Comparison of ENCODE assay signal across 32 mouse cellular contexts in the genomic region with DNA sequence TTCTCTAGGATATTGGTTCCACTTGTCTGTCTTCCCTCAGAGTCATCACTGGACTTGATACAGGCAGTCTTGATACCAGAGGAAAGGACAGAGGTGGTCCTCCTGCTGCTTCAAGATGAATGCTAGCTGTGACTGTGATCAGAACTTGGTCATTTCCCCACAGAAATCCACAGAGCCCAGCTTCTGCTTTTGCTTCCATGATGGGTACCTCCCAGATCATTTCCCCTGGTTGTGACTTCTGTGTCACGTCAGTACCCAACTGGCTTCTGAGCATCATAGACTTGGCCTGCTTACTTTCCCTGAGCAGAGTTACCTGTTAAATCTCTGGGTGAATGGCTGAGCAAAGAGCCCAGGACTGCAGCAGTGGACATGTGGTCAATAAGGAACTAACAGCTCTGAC. TPM values are rescaled to one million over a fixed set of nuclear protein-coding genes. Genes with fewer than 3 reads are reported as not detected.
DNase-seq lines count a peak whose midpoint lies in the region; ATAC-seq and TF ChIP-seq lines count a peak whose summit lies in the region.
"Had no signal": no experiment of that assay in that cellular context is flagged by ENCODE, and none has a peak within 500 bp of the region (broad histone marks: within the 10 kb centered on the region; RNA-seq: fewer than 3 reads in every experiment).

No protein-coding gene starts in this region.

- no peak for TF ChIP-seq CTCF in bone marrow macrophage, adult 2 months (IDR thresholded peaks at IDR 0.05; ENCODE audit: low read depth, low read length)
- TF ChIP-seq CTCF in cerebellum, adult 2 months (IDR thresholded peaks at IDR 0.05; ENCODE audit: borderline replicate concordance, insufficient read depth, low read depth, low read length), result no peak

- H3K27ac ChIP-seq in bone marrow macrophage, adult 2 months (ENCODE audit: insufficient read depth, low read depth, low read length), result peak overlapping the region; percentile 38; the same call in 1 of the 2 replicates
- H3K27ac ChIP-seq in hindbrain, embryonic 16.5 days (ENCODE audit: low read depth, low read length), result no peak overlapping the region
- no peak overlapping the region for H3K27ac ChIP-seq in cerebellum, adult 2 months (ENCODE audit: insufficient read depth, low read length)
- H3K27ac ChIP-seq: forebrain, embryonic 10.5 days; forebrain, embryonic 13.5 days; gastrocnemius, adult 2 months; hindbrain, embryonic 14.5 days had no signal

- no peak overlapping the region for H3K9ac ChIP-seq in hindbrain, embryonic 16.5 days (ENCODE audit: low read depth, low read length)
- H3K9ac ChIP-seq: forebrain, embryonic 13.5 days; hindbrain, embryonic 14.5 days had no signal

- H3K4me1 ChIP-seq in bone marrow macrophage, adult 2 months (ENCODE audit: control insufficient read depth, insufficient read depth, low read length), result peaks cover 73% of the 10 kb centered on the region
- no peaks in the 10 kb centered on the region for H3K4me1 ChIP-seq in hindbrain, embryonic 16.5 days (ENCODE audit: control insufficient read depth, insufficient read depth, low read depth, low read length)
- no peaks in the 10 kb centered on the region for H3K4me1 ChIP-seq in cerebellum, adult 2 months (ENCODE audit: control insufficient read depth, insufficient read depth, low read length)
- H3K4me1 ChIP-seq: forebrain, embryonic 13.5 days had no signal

- no peak overlapping the region for H3K4me3 ChIP-seq in bone marrow macrophage, adult 2 months (ENCODE audit: insufficient read depth, low read length)
- H3K4me3 ChIP-seq in hindbrain, embryonic 16.5 days (ENCODE audit: low read length), result no peak overlapping the region
- no peak overlapping the region for H3K4me3 ChIP-seq in cerebellum, adult 2 months (replicated peaks; ENCODE audit: insufficient read depth, low read depth, low read length)
- H3K4me3 ChIP-seq: forebrain, embryonic 10.5 days; forebrain, embryonic 13.5 days; gastrocnemius, adult 2 months had no signal

- TF ChIP-seq POLR2A in bone marrow macrophage, adult 2 months (IDR thresholded peaks at IDR 0.05; ENCODE audit: borderline replicate concordance, low read depth, low read length), result no peak
- no peak for TF ChIP-seq POLR2A in cerebellum, adult 2 months (IDR thresholded peaks at IDR 0.05; ENCODE audit: borderline replicate concordance, insufficient read depth, low read length)

- H3K27me3 ChIP-seq in hindbrain, embryonic 16.5 days (replicated peaks; ENCODE audit: control insufficient read depth, insufficient read depth, low read length), result no peaks in the 10 kb centered on the region
- no peaks in the 10 kb centered on the region for H3K27me3 ChIP-seq in cerebellum, adult 2 months (ENCODE audit: control insufficient read depth, insufficient read depth, low read length)
- H3K27me3 ChIP-seq: forebrain, embryonic 13.5 days had no signal

- no peak for DNase-seq in left cerebral cortex, adult 11 months (ENCODE audit: low spot score)
- no peak for DNase-seq in cerebellum, adult 2 months
- DNase-seq: adrenal gland, adult 8-10 months; adrenal gland, postnatal 25 days; cerebellum, adult 11 months; cerebellum, adult 8-10 months; cerebellum, postnatal 10 days; cerebellum, postnatal 36 days; gastrocnemius, adult 2 months; gastrocnemius, postnatal 14 days; heart, postnatal 36 days had no signal

- ATAC-seq in granulocyte monocyte progenitor cell, adult 5-6 weeks (replicated peaks; ENCODE audit: poor library complexity, severe bottlenecking), result peak; percentile 38
- peak; percentile 49 for ATAC-seq in megakaryocyte progenitor cell, adult 5-6 weeks (replicated peaks; ENCODE audit: poor library complexity)
- no peak for ATAC-seq in hindbrain, embryonic 16.5 days
- ATAC-seq: activated CD4-positive, CD25-positive, alpha-beta regulatory T cell, adult 4 months; CD4-positive, CD25-positive, alpha-beta regulatory T cell, adult 4 months; forebrain, embryonic 13.5 days; forebrain, embryonic 16.5 days; intestine, postnatal 0 days had no signal

- no peaks in the 10 kb centered on the region for H3K9me3 ChIP-seq in hindbrain, embryonic 16.5 days (ENCODE audit: control insufficient read depth, low read length)
- H3K9me3 ChIP-seq: forebrain, embryonic 10.5 days; forebrain, embryonic 13.5 days had no signal

- H3K4me2 ChIP-seq in hindbrain, embryonic 16.5 days (ENCODE audit: low read length), result no peak overlapping the region
- H3K4me2 ChIP-seq: forebrain, embryonic 13.5 days; heart, embryonic 11.5 days; hindbrain, embryonic 14.5 days had no signal

- WGBS in hindbrain, embryonic 16.5 days, result 76% methylated on average over 1 of the region's 1 CpGs
- WGBS in cerebellum, adult 2 months, result 98% methylated on average over 1 of the region's 1 CpGs

- no peaks in the 10 kb centered on the region for H3K36me3 ChIP-seq in hindbrain, embryonic 16.5 days (ENCODE audit: control insufficient read depth, insufficient read depth, low read length)
- H3K36me3 ChIP-seq: forebrain, embryonic 10.5 days had no signal

RNA-seq across cellular contexts. Expression of a gene that starts 12.8 kb away (rescaled TPM):
- polyA plus RNA-seq in bone marrow macrophage, adult 2 months (2012; ENCODE audit: insufficient read depth, insufficient read length, missing spikeins), result 44.3 and 45.4 TPM in 2 replicates
- total RNA-seq in granulocyte monocyte progenitor cell, adult 5-6 weeks (2014; fragmentation: Nextera tagmentation), result 3.0 and 9.9 TPM in 2 replicates
- total RNA-seq in granulocyte monocyte progenitor cell, adult 5-6 weeks (2017), result 5.6 and 6.6 TPM in 2 replicates
- total RNA-seq in megakaryocyte progenitor cell, adult 5-6 weeks (2015), result 4.8 and 5.0 TPM in 2 replicates
- 3.3 and 4.7 TPM in 2 replicates for total RNA-seq in megakaryocyte progenitor cell, adult 5-6 weeks (2017)
- 3.4 and 3.6 TPM in 2 replicates for polyA plus RNA-seq in hindbrain, embryonic 16.5 days (2015; fragmentation: Nextera tagmentation; extraction: Ambion mirVana)
- 10.0 and 12.5 TPM in 2 replicates for polyA plus RNA-seq in cerebellum, adult 2 months (2012; rRNA removed)

RNA-seq across cellular contexts. Expression of a gene that starts 17.2 kb away (rescaled TPM):
- not detected in 2 replicates for polyA plus RNA-seq in bone marrow macrophage, adult 2 months (2012; ENCODE audit: insufficient read depth, insufficient read length, missing spikeins)
- not detected in 2 replicates for total RNA-seq in granulocyte monocyte progenitor cell, adult 5-6 weeks (2014; fragmentation: Nextera tagmentation)
- total RNA-seq in granulocyte monocyte progenitor cell, adult 5-6 weeks (2017), result not detected in 2 replicates
- not detected in 2 replicates for total RNA-seq in megakaryocyte progenitor cell, adult 5-6 weeks (2015)
- not detected in 2 replicates for total RNA-seq in megakaryocyte progenitor cell, adult 5-6 weeks (2017)
- polyA plus RNA-seq in hindbrain, embryonic 16.5 days (2015; fragmentation: Nextera tagmentation; extraction: Ambion mirVana), result not detected in 2 replicates
- polyA plus RNA-seq in cerebellum, adult 2 months (2012; rRNA removed), result not detected in 2 replicates
- total RNA-seq: adrenal gland, adult 8-10 months; adrenal gland, postnatal 25 days; ES-E14; gastrocnemius, adult 2 months; gastrocnemius, postnatal 14 days; heart, adult 8-10 months; heart, postnatal 36 days had no signal
- polyA plus RNA-seq: activated CD4-positive, CD25-positive, alpha-beta regulatory T cell, adult 4 months; C2C12; CD4-positive, CD25-positive, alpha-beta regulatory T cell, adult 4 months; embryonic facial prominence, embryonic 11.5 days; embryonic facial prominence, embryonic 14.5 days; forebrain, embryonic 10.5 days; forebrain, embryonic 13.5 days; forebrain, embryonic 16.5 days; heart, embryonic 11.5 days; heart, embryonic 14.5 days; heart, postnatal 0 days; hindbrain, embryonic 11.5 days; hindbrain, embryonic 14.5 days; intestine, embryonic 14.5 days; intestine, postnatal 0 days had no signal

RNA-seq across cellular contexts. Expression of a gene that starts 40.5 kb away (rescaled TPM):
- polyA plus RNA-seq in bone marrow macrophage, adult 2 months (2012; ENCODE audit: insufficient read depth, insufficient read length, missing spikeins), result not detected in 2 replicates
- not detected in 2 replicates for total RNA-seq in granulocyte monocyte progenitor cell, adult 5-6 weeks (2014; fragmentation: Nextera tagmentation)
- total RNA-seq in granulocyte monocyte progenitor cell, adult 5-6 weeks (2017), result not detected in 2 replicates
- not detected in 2 replicates for total RNA-seq in megakaryocyte progenitor cell, adult 5-6 weeks (2015)
- 0.41 TPM in 1 of 2 replicates, not detected in the other for total RNA-seq in megakaryocyte progenitor cell, adult 5-6 weeks (2017)
- 4.8 TPM in 2 replicates for polyA plus RNA-seq in hindbrain, embryonic 16.5 days (2015; fragmentation: Nextera tagmentation; extraction: Ambion mirVana)
- 11.4 and 13.4 TPM in 2 replicates for polyA plus RNA-seq in cerebellum, adult 2 months (2012; rRNA removed)
- polyA plus RNA-seq: activated CD4-positive, CD25-positive, alpha-beta regulatory T cell, adult 4 months; C2C12 had no signal
